Mouse (Mus musculus): ENCODE data around the gene Fancd2.

The Fancd2 gene

DNA sequence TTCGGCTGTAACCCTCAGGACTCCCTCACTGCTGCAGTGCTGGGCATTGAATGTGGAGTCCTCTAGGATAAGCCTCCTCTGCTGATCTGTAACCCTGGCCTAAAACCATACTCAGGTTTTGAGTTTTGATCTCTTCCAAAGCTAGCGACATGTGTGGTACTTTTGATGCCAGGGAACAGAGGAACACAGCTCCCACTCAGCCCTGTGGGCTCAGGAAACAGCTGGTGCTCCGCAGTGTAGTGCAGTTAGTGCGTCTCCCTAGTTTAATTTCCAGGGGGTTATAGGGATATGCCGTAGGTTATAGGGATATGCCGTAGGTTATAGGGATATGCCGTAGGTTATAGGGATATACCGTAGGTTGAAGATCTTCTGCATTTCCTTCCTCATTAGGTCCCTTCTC, 83.5 kb downstream of the Fancd2 start:
- DNase-seq, result no peak

DNA sequence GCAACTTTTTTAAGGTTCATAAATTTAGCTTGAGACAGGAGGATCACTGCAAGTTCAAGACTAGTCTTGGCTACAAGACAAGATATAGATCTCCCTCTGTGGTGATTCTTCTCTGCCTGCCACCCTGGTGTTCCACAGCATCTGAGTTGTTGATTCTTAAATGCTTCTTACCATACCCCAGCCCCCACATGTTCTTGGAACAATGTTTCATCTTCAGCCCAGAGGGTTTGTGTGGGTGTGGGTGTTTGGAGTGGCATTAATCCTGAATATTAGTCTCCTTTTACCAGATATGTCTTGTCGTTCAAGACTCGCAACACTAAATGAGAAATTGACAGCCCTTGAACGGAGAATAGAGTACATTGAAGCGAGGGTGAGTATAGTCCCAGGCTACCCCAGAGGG, 84.0 kb downstream of the Fancd2 start:
- no peak for DNase-seq

DNA sequence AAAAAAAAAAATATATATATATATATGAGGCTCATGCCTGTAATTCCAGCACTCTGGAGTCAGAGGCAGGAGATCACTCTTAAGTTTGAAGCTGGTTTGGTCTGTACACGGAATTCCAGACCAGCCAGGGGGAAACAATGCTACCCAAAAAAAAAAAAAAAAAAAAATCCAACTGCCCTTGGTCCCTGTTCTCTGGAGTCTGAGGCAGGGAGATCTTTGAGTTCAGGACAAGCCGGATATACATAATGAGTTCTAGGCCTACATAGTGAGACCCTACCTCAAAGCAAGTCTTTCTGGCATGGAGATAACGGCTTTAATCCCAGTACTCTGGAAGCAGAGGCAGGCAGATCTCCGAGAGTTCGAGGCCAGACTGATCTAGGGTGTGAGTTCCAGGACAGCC, 91.9 kb downstream of the Fancd2 start:
- DNase-seq, result peak; percentile 17

DNA sequence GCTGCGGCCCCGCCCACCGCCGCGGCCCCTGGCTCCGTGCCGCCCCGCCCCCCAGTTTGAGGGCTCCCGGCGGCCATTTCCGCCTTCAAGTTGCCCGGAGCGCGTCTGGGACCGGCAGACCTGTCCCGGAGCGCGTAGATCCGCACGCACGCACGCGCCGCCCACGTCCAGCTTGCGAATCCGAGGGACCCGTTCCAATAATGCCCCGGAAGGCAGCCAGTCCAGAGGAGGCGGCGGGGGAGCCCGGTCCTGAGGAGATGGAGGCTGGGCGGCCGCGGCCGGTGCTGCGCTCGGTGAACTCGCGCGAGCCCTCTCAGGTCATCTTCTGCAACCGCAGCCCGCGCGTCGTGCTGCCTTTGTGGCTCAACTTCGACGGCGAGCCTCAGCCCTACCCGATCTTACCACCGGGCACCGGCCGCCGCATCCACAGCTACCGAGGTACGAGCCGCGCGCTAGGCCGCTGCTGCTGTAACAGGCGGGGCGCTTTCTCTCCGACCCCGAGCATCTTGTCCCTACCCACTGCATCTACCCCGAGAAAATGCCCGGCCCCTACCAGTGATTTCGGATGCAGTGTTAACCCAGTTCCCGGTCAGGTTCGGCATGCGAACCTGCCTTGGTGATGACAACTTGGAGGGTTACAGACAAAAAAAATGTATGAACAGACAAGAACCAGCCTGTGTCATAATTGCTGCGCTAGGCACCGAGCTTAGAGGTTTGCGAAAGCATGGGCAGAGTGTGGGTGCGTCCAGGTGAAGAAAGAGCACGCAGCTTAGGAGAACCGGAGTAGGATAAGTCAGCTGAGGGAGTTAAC, 92.7 kb downstream of the Fancd2 start, which contains the start of gene Vhl:
Gene Vhl, plus strand, starts transcription at position 19 of the 811 bp plus-strand sequence.
- peak; percentile 81 for DNase-seq

DNA sequence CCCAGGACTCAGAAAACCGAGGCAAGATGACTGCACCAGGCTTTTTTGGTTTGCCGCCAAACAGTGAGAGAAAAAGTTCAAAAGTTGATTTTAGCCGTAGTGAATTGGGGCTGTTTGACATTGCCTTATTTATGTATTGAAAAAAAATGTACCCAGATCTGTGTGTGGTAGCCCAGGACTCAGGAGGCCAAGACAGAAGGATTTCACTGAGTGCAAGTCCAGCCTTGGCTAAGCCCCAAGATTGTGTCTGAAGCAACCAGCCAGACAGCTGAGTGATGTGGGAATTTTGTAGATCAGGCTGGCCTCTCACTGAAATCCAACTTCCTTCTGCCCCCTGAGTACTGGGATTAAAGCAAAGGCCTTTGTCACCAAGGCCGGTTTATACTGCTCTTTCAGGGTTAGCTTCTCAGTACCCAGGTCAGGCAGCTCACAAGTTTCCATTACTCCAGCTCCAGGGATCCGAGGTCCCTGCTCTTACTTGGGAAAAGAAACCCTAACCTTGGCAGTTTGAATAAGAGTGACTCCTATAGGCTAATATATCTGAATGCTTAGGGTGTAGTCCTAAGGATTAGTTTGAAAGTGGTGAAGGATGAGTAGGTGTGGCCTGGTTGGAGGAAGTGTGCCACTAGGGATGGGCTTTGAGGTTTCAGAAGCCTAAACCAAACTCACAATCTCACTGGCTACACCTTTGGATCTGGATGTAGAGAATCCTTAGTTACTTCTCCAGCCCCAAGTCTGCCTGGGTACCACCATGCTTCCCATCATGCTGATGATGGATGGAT, 93.7 kb downstream of the Fancd2 start:
- peak; percentile 20 for DNase-seq

DNA sequence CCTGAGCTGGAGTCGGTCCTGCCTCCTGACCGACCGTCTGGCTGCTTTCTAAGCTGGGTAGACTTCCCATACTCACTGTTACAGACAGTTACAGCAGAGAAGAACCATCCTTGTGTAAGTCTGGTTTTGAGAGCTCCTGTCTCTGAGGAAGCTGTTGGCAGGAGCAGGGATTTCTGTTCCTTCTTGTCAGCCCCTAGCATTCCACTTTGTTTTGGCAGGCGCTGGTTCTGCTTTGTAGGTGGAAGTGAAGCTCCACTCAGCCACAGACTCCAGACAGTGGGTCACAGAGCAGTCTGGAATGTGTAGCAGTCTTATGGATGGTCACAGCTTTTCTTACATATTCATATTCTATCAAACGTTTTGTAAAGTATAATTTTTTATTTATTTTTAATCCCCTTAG, 98.8 kb downstream of the Fancd2 start:
- DNase-seq, result no peak

DNA sequence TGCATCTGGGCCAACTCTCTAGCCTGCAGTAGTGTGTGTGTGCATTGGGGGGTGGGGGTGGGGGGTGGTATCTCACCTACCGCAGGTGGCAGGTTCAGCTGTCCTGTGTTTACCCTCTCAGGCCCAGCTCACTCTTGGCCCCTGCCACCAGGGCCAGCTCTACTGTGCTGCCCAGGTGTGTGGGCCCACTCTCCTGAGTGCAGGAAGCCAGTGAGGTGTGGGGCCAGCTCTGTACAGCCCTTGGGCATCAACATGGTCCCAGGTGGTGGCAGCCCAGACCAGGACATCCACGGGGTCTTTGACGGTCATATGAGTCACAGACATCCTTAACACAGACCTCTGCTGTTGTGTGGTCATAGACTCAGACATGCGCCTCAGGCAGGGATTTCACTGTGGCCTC, 101.4 kb downstream of the Fancd2 start:
- no peak for DNase-seq

DNA sequence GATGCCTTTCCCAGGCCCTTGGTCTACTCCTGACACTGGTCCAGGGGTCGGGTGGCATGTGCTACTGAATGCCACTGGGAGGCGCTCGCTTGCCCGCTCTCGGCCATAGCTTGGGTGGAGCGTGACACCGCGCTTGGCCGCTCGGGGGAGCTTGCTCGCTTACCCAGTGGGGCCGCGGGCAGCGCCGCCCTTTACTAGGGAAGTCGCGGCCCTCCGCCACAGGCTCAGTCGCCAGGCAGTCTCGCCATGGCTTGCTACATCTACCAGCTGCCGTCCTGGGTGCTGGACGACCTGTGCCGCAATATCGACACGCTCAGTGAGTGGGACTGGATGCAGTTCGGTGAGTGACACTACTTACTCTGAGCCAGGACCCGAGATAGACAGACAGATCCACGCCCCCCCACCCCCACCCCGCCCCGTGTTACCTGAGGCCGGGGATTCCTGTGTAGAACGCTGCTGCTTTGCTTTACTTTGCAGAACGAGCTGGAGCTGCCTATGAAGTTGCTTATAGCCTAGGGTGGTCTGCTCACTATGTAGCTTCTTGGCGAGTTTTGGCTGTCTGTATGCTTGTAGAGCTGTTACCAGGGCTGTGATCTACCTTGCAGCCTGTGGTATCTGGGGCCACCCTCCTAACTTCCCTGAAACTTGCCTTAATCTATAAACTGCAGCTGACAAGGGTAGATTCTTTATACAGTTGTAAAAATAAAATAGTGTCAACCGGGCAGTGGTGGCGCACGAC, 107.0 kb downstream of the Fancd2 start, which contains the start of gene Irak2:
Gene Irak2, plus strand, starts transcription at position 166 of the 739 bp plus-strand sequence.
- peak; percentile 93 for DNase-seq

DNA sequence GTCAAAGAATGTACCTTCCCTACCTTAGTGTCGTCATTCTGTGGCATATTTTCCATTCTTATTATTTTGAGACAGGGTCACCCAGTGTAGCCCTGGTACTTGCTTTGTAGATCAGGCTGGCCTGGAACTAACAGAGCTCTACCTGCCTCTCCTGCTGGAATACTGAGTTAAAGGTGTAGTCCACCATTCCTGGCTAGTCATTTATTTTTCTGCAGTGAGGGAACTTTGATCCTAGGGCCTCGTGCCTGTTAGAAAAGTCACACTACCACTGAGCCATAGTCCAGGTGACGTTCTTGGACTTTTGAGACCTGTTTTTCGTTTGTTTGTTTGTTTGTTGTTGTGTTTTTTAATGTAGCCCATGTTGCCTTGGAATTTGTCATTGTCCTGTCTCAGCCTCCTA, 107.7 kb downstream of the Fancd2 start:
- DNase-seq, result no peak

DNA sequence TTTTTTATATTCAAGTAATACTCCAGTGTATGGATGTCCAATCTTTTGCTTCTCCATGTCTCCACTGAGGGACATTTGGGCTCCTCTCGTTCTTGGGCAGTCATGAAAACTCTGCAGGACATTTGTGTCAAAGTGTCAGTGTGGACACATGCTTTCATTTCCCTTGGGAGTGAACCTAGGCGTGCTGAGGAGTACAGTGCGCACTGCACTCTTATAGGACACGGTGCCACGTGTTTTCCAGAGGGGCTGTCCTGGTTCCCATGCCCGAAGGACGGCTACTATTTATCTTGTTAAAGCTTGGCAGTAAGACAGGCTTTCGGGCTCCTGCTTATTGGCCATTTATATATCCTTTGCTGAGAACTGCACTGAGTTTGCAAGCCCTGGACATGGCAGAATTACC, 111.1 kb downstream of the Fancd2 start:
- DNase-seq, result no peak

DNA sequence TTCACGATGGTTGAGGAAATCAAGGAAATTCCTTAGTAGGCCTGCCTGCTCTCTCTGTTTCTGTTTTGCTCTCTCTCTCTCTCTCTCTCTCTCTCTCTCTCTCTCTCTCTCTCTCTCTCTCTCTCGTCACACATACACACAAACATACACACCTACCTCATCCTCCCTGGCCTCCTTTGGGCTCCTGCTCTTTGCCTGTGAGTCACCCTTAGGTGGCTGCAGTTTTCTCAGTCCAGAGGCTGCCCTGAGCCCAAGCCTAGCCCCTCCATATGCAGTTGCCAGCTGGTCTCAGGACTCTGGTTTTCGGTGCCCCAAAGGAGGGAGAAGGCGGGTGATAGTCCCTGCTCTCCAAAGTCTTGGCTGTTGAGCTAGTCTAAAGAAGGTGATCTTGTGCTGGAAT, 111.5 kb downstream of the Fancd2 start:
- no peak for DNase-seq

DNA sequence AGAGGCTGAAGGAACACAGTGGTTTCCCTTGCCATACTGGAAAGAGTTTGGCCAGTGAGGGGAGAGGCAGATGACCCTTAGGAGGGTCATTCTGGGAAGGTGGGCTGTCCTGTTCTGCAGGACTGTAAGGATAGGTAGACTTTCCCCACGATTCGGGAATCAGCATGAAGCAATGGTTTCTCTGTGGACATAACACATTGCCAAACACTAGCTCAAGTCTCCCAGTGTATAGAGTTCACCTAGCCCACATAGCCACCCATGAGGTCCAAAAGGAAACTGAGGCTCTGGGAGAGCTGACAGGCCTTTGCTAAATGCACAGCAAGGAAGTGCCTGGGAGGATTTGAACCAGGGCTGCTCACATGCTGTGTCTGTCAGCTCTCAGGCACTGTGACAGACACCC, 112.5 kb downstream of the Fancd2 start:
- no peak for DNase-seq

DNA sequence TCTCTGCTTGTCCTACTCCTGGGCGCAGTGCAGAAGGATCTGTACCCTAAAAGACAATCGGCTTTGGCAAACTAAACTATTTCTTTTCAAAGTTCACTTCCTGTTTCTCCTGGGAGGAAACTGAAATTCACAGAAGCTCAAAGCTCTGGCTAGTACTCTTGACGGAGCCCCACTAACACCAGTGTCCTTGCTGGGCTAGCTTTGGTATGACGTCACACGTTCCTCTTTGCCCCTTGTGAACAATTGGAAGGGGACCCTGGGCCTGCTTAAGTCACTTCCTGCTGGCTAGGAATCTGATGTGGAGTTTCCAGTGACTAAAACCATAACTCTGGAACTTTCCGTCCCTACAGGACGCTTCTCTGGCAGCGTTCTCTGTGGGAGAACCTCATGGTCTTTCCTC, 113.3 kb downstream of the Fancd2 start:
- DNase-seq, result no peak

Measured in cerebellum, adult 11 months (tissue).